Mouse (Mus musculus): Measurements from ENCODE around the gene Tas2r139. TPM values are rescaled to one million over a fixed set of nuclear protein-coding genes. Genes with fewer than 3 reads are reported as not detected.
"Not testable (repeated sequence)": the region's sequence is repeated elsewhere in the genome, so short reads cannot be mapped to it uniquely, and the experiment has no call there.

The Tas2r139 gene
- total RNA-seq (2014; rRNA removed) (not detected in 2 replicates), polyA plus RNA-seq (2015; fragmentation: Nextera tagmentation; extraction: Ambion mirVana) (not detected in 2 replicates)

DNA sequence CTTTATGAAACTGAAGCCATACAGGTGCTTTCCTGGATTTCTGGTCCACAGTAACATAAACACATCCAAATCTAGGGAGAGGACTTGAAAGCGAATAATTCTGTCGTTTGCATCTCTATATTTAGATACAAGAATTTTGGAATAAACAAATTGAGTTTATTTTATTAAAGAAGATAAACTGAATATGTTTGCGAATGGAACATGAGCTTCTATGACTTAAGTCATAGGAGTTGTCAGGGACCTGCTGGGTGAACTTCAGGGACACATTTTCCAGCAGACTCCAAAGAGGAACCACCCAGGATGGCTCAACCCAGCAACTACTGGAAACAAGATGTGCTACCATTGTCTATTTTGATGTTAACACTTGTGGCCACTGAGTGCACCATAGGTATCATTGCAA, at the start of gene Tas2r139:
TSS of gene Tas2r139 (plus strand) at position 301 of the 400 bp plus-strand sequence.
- WGBS: 84% methylated on average over 3 of the region's 3 CpGs
- Histone ChIP-seq H3K4me2 (ENCODE audit: low read depth, low read length, poor library complexity, severe bottlenecking) (no peak within 1 kb of the TSS), H3K4me3 (ENCODE audit: low read depth, low read length) (no peak within 1 kb of the TSS), H3K4me1 (ENCODE audit: insufficient read depth, low read length) (no peaks in the 10 kb centered on the region), H3K9me3 (ENCODE audit: low read length) (no peaks in the 10 kb centered on the region), H3K36me3 (ENCODE audit: insufficient read depth, low read length) (no peaks in the 10 kb centered on the region), H3K9ac (replicated peaks; ENCODE audit: low read length, poor library complexity, severe bottlenecking) (no peak within 1 kb of the TSS), H3K27ac (ENCODE audit: low read depth, low read length) (no peak within 1 kb of the TSS), H3K27me3 (ENCODE audit: insufficient read depth, low read length) (no peaks in the 10 kb centered on the region)
- DNase-seq (ENCODE audit: low spot score) (no peak), ATAC-seq (ENCODE audit: low FRiP score) (no peak)
- no peak for TF ChIP-seq CTCF (IDR thresholded peaks at IDR 0.05)

GRCm38 (mm10) chr6:42151115-42151514, 10.4 kb downstream of the Tas2r139 start:
- 82% methylated on average over 14 of the region's 15 CpGs for whole genome bisulfite sequencing
- H3K27ac ChIP-seq (ENCODE audit: low read depth, low read length); ATAC-seq (ENCODE audit: low FRiP score); H3K4me2 ChIP-seq (ENCODE audit: low read depth, low read length, poor library complexity, severe bottlenecking); H3K9me3 ChIP-seq (ENCODE audit: low read length); H3K4me1 ChIP-seq (ENCODE audit: insufficient read depth, low read length); H3K36me3 ChIP-seq (ENCODE audit: insufficient read depth, low read length); DNase-seq (ENCODE audit: low spot score); H3K9ac ChIP-seq (replicated peaks; ENCODE audit: low read length, poor library complexity, severe bottlenecking); H3K27me3 ChIP-seq (ENCODE audit: insufficient read depth, low read length); H3K4me3 ChIP-seq (ENCODE audit: low read depth, low read length): not testable (repeated sequence)

DNA sequence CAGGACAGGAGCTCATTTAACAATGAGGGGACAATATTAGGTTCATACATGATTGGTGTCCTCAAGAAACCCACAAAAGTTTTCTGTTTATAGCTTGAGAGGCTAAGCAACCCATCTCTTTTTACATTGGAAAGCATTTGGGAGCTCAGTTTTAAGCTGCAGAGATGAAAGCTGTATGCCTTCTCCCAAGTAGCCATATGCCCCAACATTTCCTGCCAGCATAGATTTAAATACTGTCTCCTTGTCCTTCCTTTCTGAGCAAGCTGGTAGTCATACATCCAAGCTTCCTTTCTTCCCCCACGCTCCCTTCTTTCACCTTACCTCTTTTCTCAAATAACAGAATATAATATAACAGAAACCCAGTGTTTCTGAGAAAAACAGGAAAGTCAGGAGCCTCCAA, 41.7 kb downstream of the Tas2r139 start:
- Histone ChIP-seq H3K27me3 (ENCODE audit: insufficient read depth, low read length) (no peaks in the 10 kb centered on the region), H3K4me1 (ENCODE audit: insufficient read depth, low read length) (no peaks in the 10 kb centered on the region), H3K9me3 (ENCODE audit: low read length) (no peaks in the 10 kb centered on the region), H3K36me3 (ENCODE audit: insufficient read depth, low read length) (no peaks in the 10 kb centered on the region), H3K27ac (ENCODE audit: low read depth, low read length) (no peak overlapping the region), H3K9ac (replicated peaks; ENCODE audit: low read length, poor library complexity, severe bottlenecking) (no peak overlapping the region), H3K4me2 (ENCODE audit: low read depth, low read length, poor library complexity, severe bottlenecking) (no peak overlapping the region), H3K4me3 (ENCODE audit: low read depth, low read length) (no peak overlapping the region)
- DNase-seq (ENCODE audit: low spot score) (no peak), ATAC-seq (ENCODE audit: low FRiP score) (no peak)
- WGBS: 74% methylated on average over 1 of the region's 1 CpGs
- no peak for TF ChIP-seq CTCF (IDR thresholded peaks at IDR 0.05)

DNA sequence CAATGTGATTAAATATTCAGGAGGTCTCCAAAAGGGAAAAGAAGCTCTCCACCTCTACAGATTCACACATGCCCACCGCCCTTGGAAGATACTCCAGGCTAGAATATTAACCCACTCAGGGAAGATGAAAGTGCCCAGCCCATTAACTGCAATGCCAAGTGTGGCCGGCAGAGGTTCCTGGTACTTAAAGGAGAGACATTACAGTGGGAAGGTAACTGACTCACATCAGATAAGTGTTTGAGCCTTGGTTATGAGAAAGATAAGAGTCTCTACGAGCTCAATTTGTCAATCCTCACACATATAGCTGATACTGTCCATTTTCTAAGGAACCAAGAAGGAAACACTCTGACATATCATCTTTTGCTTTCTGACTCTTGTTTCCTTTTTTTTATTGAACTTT, 45.5 kb downstream of the Tas2r139 start:
- no peak overlapping the region for H3K4me3 ChIP-seq (ENCODE audit: low read depth, low read length)
- DNase-seq (ENCODE audit: low spot score) (no peak), ATAC-seq (ENCODE audit: low FRiP score) (no peak)
- H3K4me2 ChIP-seq (ENCODE audit: low read depth, low read length, poor library complexity, severe bottlenecking): no peak overlapping the region
- H3K9me3 ChIP-seq (ENCODE audit: low read length): no peaks in the 10 kb centered on the region
- H3K27me3 ChIP-seq (ENCODE audit: insufficient read depth, low read length): no peaks in the 10 kb centered on the region
- H3K4me1 ChIP-seq (ENCODE audit: insufficient read depth, low read length): no peaks in the 10 kb centered on the region
- TF ChIP-seq CTCF (IDR thresholded peaks at IDR 0.05): no peak
- H3K27ac ChIP-seq (ENCODE audit: low read depth, low read length): no peak overlapping the region
- no peak overlapping the region for H3K9ac ChIP-seq (replicated peaks; ENCODE audit: low read length, poor library complexity, severe bottlenecking)
- 49% methylated on average over 3 of the region's 3 CpGs for WGBS
- no peaks in the 10 kb centered on the region for H3K36me3 ChIP-seq (ENCODE audit: insufficient read depth, low read length)

Other genes starting within 250 kb of the Tas2r139 start
- not detected in 2 replicates for gene Sval1, start 189.3 kb upstream of the Tas2r139 start, total RNA-seq (2014; rRNA removed)
- not detected in 2 replicates for gene Sval1, start 189.3 kb upstream of the Tas2r139 start, polyA plus RNA-seq (2015; fragmentation: Nextera tagmentation; extraction: Ambion mirVana)
- not detected in 2 replicates for gene Sval3, start 172.8 kb upstream of the Tas2r139 start, total RNA-seq (2014; rRNA removed)
- gene Sval3, start 172.8 kb upstream of the Tas2r139 start, polyA plus RNA-seq (2015; fragmentation: Nextera tagmentation; extraction: Ambion mirVana): not detected in 2 replicates
- gene Sva, start 102.5 kb upstream of the Tas2r139 start, total RNA-seq (2014; rRNA removed): not detected in 2 replicates
- gene Sva, start 102.5 kb upstream of the Tas2r139 start, polyA plus RNA-seq (2015; fragmentation: Nextera tagmentation; extraction: Ambion mirVana): not detected in 2 replicates
- not detected in 2 replicates for gene Tas2r144, start 74.4 kb downstream of the Tas2r139 start, total RNA-seq (2014; rRNA removed)
- gene Tas2r144, start 74.4 kb downstream of the Tas2r139 start, polyA plus RNA-seq (2015; fragmentation: Nextera tagmentation; extraction: Ambion mirVana): not detected in 2 replicates
- 5.4 and 9.0 TPM in 2 replicates for gene Gstk1, start 105.0 kb downstream of the Tas2r139 start, total RNA-seq (2014; rRNA removed)
- 10.4 and 12.3 TPM in 2 replicates for gene Gstk1, start 105.0 kb downstream of the Tas2r139 start, polyA plus RNA-seq (2015; fragmentation: Nextera tagmentation; extraction: Ambion mirVana)
- not detected in 2 replicates for gene Tmem139, start 121.0 kb downstream of the Tas2r139 start, total RNA-seq (2014; rRNA removed)
- 0.14 and 0.15 TPM in 2 replicates for gene Tmem139, start 121.0 kb downstream of the Tas2r139 start, polyA plus RNA-seq (2015; fragmentation: Nextera tagmentation; extraction: Ambion mirVana)
- gene Casp2, start 124.0 kb downstream of the Tas2r139 start, total RNA-seq (2014; rRNA removed): 42.6 and 50.7 TPM in 2 replicates
- 17.9 and 18.4 TPM in 2 replicates for gene Casp2, start 124.0 kb downstream of the Tas2r139 start, polyA plus RNA-seq (2015; fragmentation: Nextera tagmentation; extraction: Ambion mirVana)
- gene Clcn1, start 145.7 kb downstream of the Tas2r139 start, total RNA-seq (2014; rRNA removed): 1.2 and 2.4 TPM in 2 replicates
- 1.0 and 1.3 TPM in 2 replicates for gene Clcn1, start 145.7 kb downstream of the Tas2r139 start, polyA plus RNA-seq (2015; fragmentation: Nextera tagmentation; extraction: Ambion mirVana)
- 55.6 and 59.6 TPM in 2 replicates for gene Fam131b, start 183.7 kb downstream of the Tas2r139 start, total RNA-seq (2014; rRNA removed)
- 5.6 and 6.0 TPM in 2 replicates for gene Fam131b, start 183.7 kb downstream of the Tas2r139 start, polyA plus RNA-seq (2015; fragmentation: Nextera tagmentation; extraction: Ambion mirVana)
- 47.3 and 71.7 TPM in 2 replicates for gene Zyx, start 208.7 kb downstream of the Tas2r139 start, total RNA-seq (2014; rRNA removed)
- gene Zyx, start 208.7 kb downstream of the Tas2r139 start, polyA plus RNA-seq (2015; fragmentation: Nextera tagmentation; extraction: Ambion mirVana): 60.5 and 62.7 TPM in 2 replicates
- 0.71 and 1.1 TPM in 2 replicates for gene Epha1, start 232.3 kb downstream of the Tas2r139 start, total RNA-seq (2014; rRNA removed)
- 0.58 and 0.74 TPM in 2 replicates for gene Epha1, start 232.3 kb downstream of the Tas2r139 start, polyA plus RNA-seq (2015; fragmentation: Nextera tagmentation; extraction: Ambion mirVana)